In the genomic region with DNA sequence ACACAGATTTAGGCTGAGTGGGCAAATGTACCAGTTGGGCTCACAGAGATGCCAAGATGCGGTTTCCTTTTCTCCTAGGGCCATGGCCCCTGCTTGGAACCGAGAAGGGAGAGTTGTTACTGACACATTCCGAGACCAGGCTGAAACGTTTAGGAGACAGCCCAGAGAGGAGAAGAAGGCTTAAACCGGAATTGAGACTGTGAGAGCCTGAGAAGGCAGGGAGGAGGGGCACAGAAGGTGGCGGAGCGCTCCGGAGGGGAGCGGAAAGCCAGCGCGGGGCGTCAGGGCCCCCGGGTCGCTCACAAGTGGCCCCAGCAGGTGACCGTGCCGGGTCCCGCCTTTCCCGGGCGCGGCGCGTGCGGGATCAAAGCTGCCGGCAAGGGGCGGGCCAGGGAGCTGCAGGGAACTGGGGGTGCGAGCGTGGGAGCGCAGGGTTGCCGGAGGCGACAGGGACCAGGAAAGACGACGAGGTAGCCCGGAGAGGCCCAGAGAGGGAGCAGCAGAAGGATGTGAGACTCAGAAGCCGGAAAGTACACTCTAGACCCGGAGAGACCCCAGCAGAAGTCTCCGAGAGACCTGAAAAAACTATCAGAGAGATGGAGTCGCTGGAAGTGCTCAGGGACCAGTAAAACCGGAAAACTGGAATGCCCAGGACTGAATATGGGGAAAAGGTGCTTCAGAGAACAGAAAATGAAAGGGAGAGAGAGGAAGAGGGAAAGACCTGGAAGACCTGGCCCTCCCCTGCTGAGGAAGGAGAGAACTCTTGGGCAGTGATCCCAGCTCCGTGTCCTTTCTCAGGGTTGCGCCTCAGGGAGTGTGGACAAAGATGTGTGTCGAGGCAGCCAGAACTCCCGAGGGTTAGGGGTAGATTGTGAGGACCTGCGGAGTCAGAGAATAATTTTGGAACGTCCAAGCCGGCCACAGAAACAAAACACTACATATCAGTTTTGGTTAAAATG, we compare ENCODE assay signal across 8 mouse cellular contexts. TPM values are rescaled to one million over a fixed set of nuclear protein-coding genes. Genes with fewer than 3 reads are reported as not detected.
A peak's percentile ranks its signal among the peaks of the same experiment; 100 is the strongest.
DNase-seq lines count a peak whose midpoint lies in the region; ATAC-seq lines count a peak whose summit lies in the region.

No protein-coding gene starts in this region.

- no peaks in the 10 kb centered on the region for H3K27me3 ChIP-seq in intestine, embryonic 15.5 days (replicated peaks)
- peaks cover 56% of the 10 kb centered on the region for H3K27me3 ChIP-seq in liver, embryonic 12.5 days (replicated peaks)
- no peaks in the 10 kb centered on the region for H3K27me3 ChIP-seq in stomach, embryonic 16.5 days (ENCODE audit: control insufficient read depth, insufficient read depth, low read length)

- H3K36me3 ChIP-seq in intestine, embryonic 15.5 days, result no peaks in the 10 kb centered on the region
- H3K36me3 ChIP-seq in liver, embryonic 12.5 days, result no peaks in the 10 kb centered on the region
- no peaks in the 10 kb centered on the region for H3K36me3 ChIP-seq in stomach, embryonic 16.5 days (ENCODE audit: control insufficient read depth, insufficient read depth, low read length)

- no peaks in the 10 kb centered on the region for H3K9me3 ChIP-seq in intestine, embryonic 15.5 days
- no peaks in the 10 kb centered on the region for H3K9me3 ChIP-seq in liver, embryonic 12.5 days (replicated peaks)
- no peaks in the 10 kb centered on the region for H3K9me3 ChIP-seq in stomach, embryonic 16.5 days (replicated peaks; ENCODE audit: control insufficient read depth, low read length)

- DNase-seq in left cerebral cortex, adult 18-20 months (ENCODE audit: low spot score in 2 of 2), result peak; percentile 51 to 58
- DNase-seq in left cerebral cortex, adult 11 months (ENCODE audit: low spot score), result no peak
- peak; percentile 77 to 78 for DNase-seq in cerebellum, postnatal 10 days
- peak; percentile 43 to 50 for DNase-seq in gastrocnemius, postnatal 36 days

- WGBS in intestine, embryonic 15.5 days, result under 1% methylated on average over 45 of the region's 45 CpGs
- WGBS in liver, embryonic 12.5 days (ENCODE audit: insufficient replicate concordance), result under 1% methylated on average over 45 of the region's 45 CpGs
- under 1% methylated on average over 45 of the region's 45 CpGs for WGBS in stomach, embryonic 16.5 days

- peak overlapping the region; percentile 72 for H3K27ac ChIP-seq in intestine, embryonic 15.5 days
- H3K27ac ChIP-seq in liver, embryonic 12.5 days, result peak overlapping the region; percentile 74
- peak overlapping the region; percentile 87 for H3K27ac ChIP-seq in stomach, embryonic 16.5 days (ENCODE audit: low read length)

- H3K4me1 ChIP-seq in intestine, embryonic 15.5 days (replicated peaks), result peaks cover 37% of the 10 kb centered on the region
- peaks cover 56% of the 10 kb centered on the region for H3K4me1 ChIP-seq in liver, embryonic 12.5 days
- H3K4me1 ChIP-seq in stomach, embryonic 16.5 days (ENCODE audit: control insufficient read depth, insufficient read depth, low read length), result peaks cover 21% of the 10 kb centered on the region

- H3K4me3 ChIP-seq in intestine, embryonic 15.5 days (replicated peaks), result peak overlapping the region; percentile 76
- H3K4me3 ChIP-seq in liver, embryonic 12.5 days, result peak overlapping the region; percentile 75
- H3K4me3 ChIP-seq in stomach, embryonic 16.5 days (replicated peaks; ENCODE audit: low read length), result peak overlapping the region; percentile 66

- peak; percentile 42 for ATAC-seq in intestine, embryonic 15.5 days
- ATAC-seq in liver, embryonic 12.5 days, result peak; percentile 50
- ATAC-seq in monocyte, adult 5-6 weeks (replicated peaks; ENCODE audit: insufficient number of reproducible peaks, low FRiP score, low TSS enrichment, poor library complexity, severe bottlenecking), result 0 out of 2 replicates have a peak, but pooled peaks have one; percentile 16
- ATAC-seq in stomach, embryonic 16.5 days (ENCODE audit: insufficient read depth, low FRiP score), result peak; percentile 34

- peak overlapping the region; percentile 65 for H3K9ac ChIP-seq in intestine, embryonic 15.5 days
- peak overlapping the region; percentile 67 for H3K9ac ChIP-seq in liver, embryonic 12.5 days
- peak overlapping the region; percentile 77 for H3K9ac ChIP-seq in stomach, embryonic 16.5 days (ENCODE audit: low read length)

- peak overlapping the region; percentile 86 for H3K4me2 ChIP-seq in intestine, embryonic 15.5 days (replicated peaks)
- peak overlapping the region; percentile 99 for H3K4me2 ChIP-seq in liver, embryonic 12.5 days
- H3K4me2 ChIP-seq in stomach, embryonic 16.5 days (ENCODE audit: low read depth, low read length), result peak overlapping the region; percentile 69

- intact Hi-C loops in gastrocnemius, postnatal 36 days (cut with DNase I), result no loop called here

RNA-seq across cellular contexts. Expression of a gene that starts 2.2 kb away (rescaled TPM):
- total RNA-seq in left cerebral cortex, adult 18-20 months (2021), result under 1 TPM; 0.42 to 0.79 TPM
- total RNA-seq in gastrocnemius, postnatal 36 days (2021), result not detected
- 0.62 and 0.70 TPM in 2 replicates for polyA plus RNA-seq in intestine, embryonic 15.5 days (2015; fragmentation: Nextera tagmentation; extraction: Ambion mirVana)
- 0.44 and 0.46 TPM in 2 replicates for polyA plus RNA-seq in liver, embryonic 12.5 days (2016; fragmentation: Nextera tagmentation; extraction: Ambion mirVana)
- 0.49 TPM in 1 of 3 replicates, not detected in the others for total RNA-seq in monocyte, adult 5-6 weeks (2017)
- polyA plus RNA-seq in stomach, embryonic 16.5 days (2015; fragmentation: Nextera tagmentation; extraction: Ambion mirVana), result 0.40 and 0.69 TPM in 2 replicates

RNA-seq across cellular contexts. Expression of a gene that starts 4.4 kb away (rescaled TPM):
- under 1 TPM; 0.53 to 0.98 TPM for total RNA-seq in left cerebral cortex, adult 18-20 months (2021)
- not detected for total RNA-seq in gastrocnemius, postnatal 36 days (2021)
- 0.29 and 0.34 TPM in 2 replicates for polyA plus RNA-seq in intestine, embryonic 15.5 days (2015; fragmentation: Nextera tagmentation; extraction: Ambion mirVana)
- 0.14 TPM in 1 of 2 replicates, not detected in the other for polyA plus RNA-seq in liver, embryonic 12.5 days (2016; fragmentation: Nextera tagmentation; extraction: Ambion mirVana)
- total RNA-seq in monocyte, adult 5-6 weeks (2017), result not detected in 3 replicates
- polyA plus RNA-seq in stomach, embryonic 16.5 days (2015; fragmentation: Nextera tagmentation; extraction: Ambion mirVana), result 0.27 and 0.61 TPM in 2 replicates

RNA-seq across cellular contexts. Expression of a gene that starts 7.7 kb away (rescaled TPM):
- total RNA-seq in left cerebral cortex, adult 18-20 months (2021), result 1 to 10 TPM; 4.4 to 6.8 TPM
- total RNA-seq in gastrocnemius, postnatal 36 days (2021), result not detected
- polyA plus RNA-seq in intestine, embryonic 15.5 days (2015; fragmentation: Nextera tagmentation; extraction: Ambion mirVana), result 0.19 and 0.29 TPM in 2 replicates
- polyA plus RNA-seq in liver, embryonic 12.5 days (2016; fragmentation: Nextera tagmentation; extraction: Ambion mirVana), result not detected in 2 replicates
- total RNA-seq in monocyte, adult 5-6 weeks (2017), result 0.32 to 0.57 TPM in 2 of 3 replicates, not detected in the other
- polyA plus RNA-seq in stomach, embryonic 16.5 days (2015; fragmentation: Nextera tagmentation; extraction: Ambion mirVana), result 2.0 and 5.4 TPM in 2 replicates

RNA-seq across cellular contexts. Expression of a gene that starts 23.0 kb away (rescaled TPM):
- total RNA-seq in left cerebral cortex, adult 18-20 months (2021), result 100 to 1,000 TPM; 129 to 133 TPM
- 10 to 100 TPM; 60.9 to 89.0 TPM for total RNA-seq in gastrocnemius, postnatal 36 days (2021)
- 11.9 and 15.6 TPM in 2 replicates for polyA plus RNA-seq in intestine, embryonic 15.5 days (2015; fragmentation: Nextera tagmentation; extraction: Ambion mirVana)
- polyA plus RNA-seq in liver, embryonic 12.5 days (2016; fragmentation: Nextera tagmentation; extraction: Ambion mirVana), result 2.5 and 4.0 TPM in 2 replicates
- 44.9 to 89.7 TPM (median 81.1 TPM) in 3 replicates for total RNA-seq in monocyte, adult 5-6 weeks (2017)
- polyA plus RNA-seq in stomach, embryonic 16.5 days (2015; fragmentation: Nextera tagmentation; extraction: Ambion mirVana), result 21.8 and 22.3 TPM in 2 replicates

RNA-seq across cellular contexts. Expression of a gene that starts 29.7 kb away (rescaled TPM):
- total RNA-seq in left cerebral cortex, adult 18-20 months (2021), result 1,000 to 10,000 TPM; 1,053 to 1,091 TPM
- 10 to 100 TPM; 26.7 to 38.1 TPM for total RNA-seq in gastrocnemius, postnatal 36 days (2021)
- polyA plus RNA-seq in intestine, embryonic 15.5 days (2015; fragmentation: Nextera tagmentation; extraction: Ambion mirVana), result 61.8 and 64.2 TPM in 2 replicates
- 26.3 and 27.5 TPM in 2 replicates for polyA plus RNA-seq in liver, embryonic 12.5 days (2016; fragmentation: Nextera tagmentation; extraction: Ambion mirVana)
- 13.1 to 89.9 TPM (median 23.6 TPM) in 3 replicates for total RNA-seq in monocyte, adult 5-6 weeks (2017)
- polyA plus RNA-seq in stomach, embryonic 16.5 days (2015; fragmentation: Nextera tagmentation; extraction: Ambion mirVana), result 79.9 and 88.5 TPM in 2 replicates
